Mouse (Mus musculus) neutrophil, adult 65 days (primary cell): ENCODE data around the gene Picalm. TPM values are rescaled to one million over a fixed set of nuclear protein-coding genes. Genes with fewer than 3 reads are reported as not detected.

ENCODE experiments used
- total RNA-seq: library from RNA; stranded (reverse); gene quantifications from 2 replicates; pipeline ENCODE4 v1.2.4, GENCODE M21; 2023

The Picalm gene
- 290 and 404 TPM in 2 replicates for total RNA-seq

GRCm38 (mm10) chr7:90129732-90130392, at the start of gene Picalm:
Gene Picalm (plus strand): TSS chr7:90130213.

Other genes with a start within 250 kb of the Picalm start
- not detected in 2 replicates for gene Ccdc81, start 226.6 kb upstream of the Picalm start, total RNA-seq
- gene Hikeshi, start 189.0 kb upstream of the Picalm start, total RNA-seq, result 21.5 and 24.8 TPM in 2 replicates
- 73.0 and 87.4 TPM in 2 replicates for gene Eed, start 149.2 kb upstream of the Picalm start, total RNA-seq
- gene Ccdc83, start 135.6 kb downstream of the Picalm start, total RNA-seq, result not detected in 2 replicates
- 0.41 and 0.63 TPM in 2 replicates for gene Sytl2, start 172.0 kb downstream of the Picalm start, total RNA-seq